Mouse (Mus musculus): ENCODE measurements around the gene C77080. TPM values are rescaled to one million over a fixed set of nuclear protein-coding genes. Genes with fewer than 3 reads are reported as not detected.

C77080 gene
- polyA plus RNA-seq, 1 experiment from 2014 or later = 4.4 TPM

DNA sequence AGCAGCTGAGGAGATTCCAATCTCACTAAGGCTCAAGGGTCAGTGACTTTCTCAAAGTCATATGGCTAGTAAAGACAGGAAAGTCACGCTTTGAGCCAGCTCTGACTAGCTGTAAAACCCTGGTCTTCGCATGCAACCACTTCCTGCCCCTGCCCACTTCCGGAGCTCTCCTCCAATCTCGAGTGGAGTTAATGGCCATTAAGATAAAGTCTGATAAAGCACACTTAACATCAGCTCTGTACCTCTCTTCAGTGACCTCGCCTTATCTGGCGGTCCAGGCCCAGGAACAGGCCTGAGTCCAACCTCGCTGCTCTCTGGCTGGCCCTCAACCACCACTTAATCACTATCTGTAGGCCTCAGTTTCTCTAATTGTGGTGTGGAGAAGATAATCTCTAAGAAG lies 26.7 kb downstream of the C77080 start:
- Histone ChIP-seq H3K4me1 (peaks cover 38% of the 10 kb centered on the region), H3K9ac (no peak overlapping the region), H3K4me3 (replicated peaks) (no peak overlapping the region), H3K9me3 (no peaks in the 10 kb centered on the region), H3K4me2 (no peak overlapping the region), H3K27ac (no peak overlapping the region), H3K36me3 (replicated peaks) (no peaks in the 10 kb centered on the region), H3K27me3 (peaks cover 6% of the 10 kb centered on the region; the same call in 1 of the 2 replicates)
- ATAC-seq (ENCODE audit: low FRiP score) = no peak
- 84% methylated on average over 7 of the region's 7 CpGs for WGBS

DNA sequence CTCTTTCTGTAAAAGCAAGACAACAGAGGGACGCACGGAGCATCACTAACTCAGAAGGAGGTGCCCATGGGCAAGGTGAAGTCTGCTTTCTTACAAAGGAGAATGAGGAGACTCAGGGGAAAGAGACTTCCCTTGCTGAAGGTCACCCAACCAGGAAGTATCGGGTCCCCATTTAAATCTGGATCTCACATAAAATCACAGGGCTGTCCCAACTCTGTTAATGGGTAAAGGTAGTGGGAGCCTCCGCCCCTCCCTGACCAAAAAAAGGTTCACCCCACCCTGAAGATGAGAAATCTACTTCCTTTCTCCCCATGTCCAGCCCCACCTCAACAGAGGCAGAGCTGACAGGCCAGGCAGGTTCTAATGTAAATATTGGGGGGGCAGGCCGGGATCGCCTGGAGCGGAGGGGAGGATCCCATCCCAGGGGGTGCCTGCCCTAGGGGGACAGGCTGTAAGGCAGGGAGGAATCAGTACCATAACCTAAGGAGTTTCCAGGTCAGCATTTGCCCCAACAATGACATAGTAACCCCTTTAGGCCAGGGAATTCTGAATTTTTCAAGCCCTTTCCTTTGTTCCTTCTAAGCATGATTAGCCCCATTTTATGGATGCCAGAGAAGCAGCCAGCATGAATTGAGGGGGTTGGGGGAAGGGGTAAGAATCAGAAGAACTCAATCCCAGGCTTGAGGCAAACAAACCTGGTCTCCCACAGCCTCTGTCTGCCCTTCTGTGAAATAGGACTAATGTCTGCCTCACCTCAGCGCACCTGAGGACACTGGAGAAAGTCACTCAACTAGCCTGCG lies 28.4 kb downstream of the C77080 start:
- no peak overlapping the region for H3K4me3 ChIP-seq (replicated peaks)
- no peak overlapping the region for H3K9ac ChIP-seq

DNA sequence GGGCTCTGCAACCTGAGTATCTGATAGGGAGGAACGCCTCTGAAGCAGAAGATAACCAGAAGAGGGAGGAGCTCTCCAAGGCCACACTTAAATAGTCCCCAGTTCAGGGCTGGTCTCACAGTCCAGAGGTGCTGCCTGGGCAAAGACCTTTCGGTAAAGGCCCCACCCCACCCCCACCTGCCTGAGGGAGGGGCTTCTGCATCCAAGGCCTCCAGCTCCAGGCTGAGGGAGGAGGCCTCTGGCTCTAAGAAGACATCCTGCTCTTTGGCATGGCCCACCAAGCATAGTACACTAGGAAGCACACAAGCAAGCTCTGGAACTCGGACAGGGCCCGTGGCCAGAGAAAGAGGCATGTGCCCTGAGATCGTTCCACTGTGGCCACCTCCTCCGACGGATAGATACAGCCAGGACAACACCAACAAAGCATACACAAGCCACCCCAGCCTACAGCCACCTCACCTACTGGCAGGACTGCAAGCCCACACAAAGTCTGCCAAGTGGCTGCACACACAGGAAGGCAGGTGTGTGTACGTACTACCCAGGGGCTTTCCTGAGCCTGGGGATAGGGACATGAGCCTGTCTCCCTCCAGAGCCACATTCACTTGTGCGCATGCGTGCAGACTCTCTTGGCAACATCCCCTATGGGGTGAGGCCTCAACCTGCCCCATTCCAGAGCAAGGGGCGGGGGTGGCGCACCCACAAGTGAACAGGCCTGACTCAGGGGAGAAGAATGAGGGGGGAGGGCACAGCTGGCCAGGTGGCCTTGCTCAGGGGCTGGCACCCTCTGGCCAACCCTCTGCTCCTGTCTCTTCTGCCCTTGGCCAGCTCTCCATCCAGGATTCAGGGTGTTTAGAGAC lies 29.4 kb downstream of the C77080 start:
- Histone ChIP-seq H3K4me2 (no peak overlapping the region), H3K27me3 (no peaks in the 10 kb centered on the region; the same call in 1 of the 2 replicates), H3K4me3 (replicated peaks) (no peak overlapping the region), H3K9ac (no peak overlapping the region), H3K27ac (no peak overlapping the region), H3K4me1 (peaks cover 29% of the 10 kb centered on the region), H3K9me3 (no peaks in the 10 kb centered on the region), H3K36me3 (replicated peaks) (no peaks in the 10 kb centered on the region)
- no peak for ATAC-seq (ENCODE audit: low FRiP score)
- WGBS = 73% methylated on average over 12 of the region's 12 CpGs

More for the DNA sequence above, 28.4 kb downstream of the C77080 start:
- H3K4me1 ChIP-seq = peaks cover 29% of the 10 kb centered on the region
- WGBS = 85% methylated on average over 9 of the region's 9 CpGs
- no peak overlapping the region for H3K4me2 ChIP-seq
- no peaks in the 10 kb centered on the region for H3K9me3 ChIP-seq
- no peak overlapping the region for H3K27ac ChIP-seq
- H3K36me3 ChIP-seq (replicated peaks) = no peaks in the 10 kb centered on the region
- no peak for ATAC-seq (ENCODE audit: low FRiP score)
- peaks cover 6% of the 10 kb centered on the region; the same call in 1 of the 2 replicates for H3K27me3 ChIP-seq

DNA sequence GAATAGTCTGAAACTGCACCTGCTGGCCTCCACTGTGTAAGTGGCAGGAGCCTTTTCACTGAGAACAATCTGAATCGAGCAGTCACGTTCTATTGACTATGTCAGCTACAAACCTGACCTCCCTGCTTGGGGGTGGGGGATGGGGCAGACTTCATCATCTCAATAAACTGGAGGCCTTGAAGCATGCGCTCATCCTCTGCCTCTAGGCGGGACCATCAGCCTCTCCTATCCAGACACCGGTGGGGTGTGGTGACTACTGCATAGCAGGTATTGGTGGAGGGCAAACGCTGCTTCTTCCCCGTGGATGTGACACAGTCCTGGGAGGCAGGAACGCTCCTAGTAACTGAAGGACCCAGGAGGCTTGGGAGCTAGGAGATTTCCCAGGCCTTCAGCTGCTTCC lies 30.3 kb downstream of the C77080 start:
- Histone ChIP-seq H3K9ac (0 out of 2 replicates have a peak overlapping the region, but pooled peaks have one; percentile 21), H3K4me1 (peaks cover 37% of the 10 kb centered on the region), H3K9me3 (no peaks in the 10 kb centered on the region), H3K27ac (no peak overlapping the region), H3K36me3 (replicated peaks) (no peaks in the 10 kb centered on the region), H3K27me3 (peaks cover 6% of the 10 kb centered on the region), H3K4me2 (no peak overlapping the region), H3K4me3 (replicated peaks) (no peak overlapping the region)
- WGBS = 57% methylated on average over 8 of the region's 8 CpGs
- no peak for ATAC-seq (ENCODE audit: low FRiP score)

DNA sequence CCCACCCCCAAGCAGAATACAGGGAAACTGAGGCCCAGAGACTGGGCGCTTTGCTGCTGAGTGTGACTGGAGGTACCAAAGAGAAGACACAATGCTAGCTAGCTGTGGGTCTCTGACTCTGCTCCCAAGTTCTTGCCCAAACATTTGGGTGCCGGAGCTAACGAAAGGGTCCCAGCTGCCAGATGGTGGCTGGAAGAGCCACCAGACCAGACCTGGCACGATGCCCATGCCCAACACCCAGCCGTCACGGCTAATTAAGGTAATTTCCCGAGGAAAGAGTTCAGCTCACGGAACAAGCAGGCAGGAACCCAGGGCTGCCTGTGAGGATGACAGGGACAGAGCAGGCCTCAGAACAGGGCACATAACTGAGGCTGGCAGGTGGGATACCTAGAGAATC lies 33.2 kb downstream of the C77080 start:
- H3K27me3 ChIP-seq = peaks cover 30% of the 10 kb centered on the region
- peaks cover 49% of the 10 kb centered on the region for H3K4me1 ChIP-seq
- no peaks in the 10 kb centered on the region for H3K9me3 ChIP-seq
- H3K36me3 ChIP-seq (replicated peaks) = peaks cover 3% of the 10 kb centered on the region; the same call in 1 of the 2 replicates
- WGBS = 21% methylated on average over 8 of the region's 8 CpGs
- H3K4me2 ChIP-seq = peak overlapping the region; percentile 49
- peak overlapping the region; percentile 50; the same call in 1 of the 2 replicates for H3K9ac ChIP-seq
- peak overlapping the region; percentile 68 for H3K27ac ChIP-seq
- peak overlapping the region; percentile 34 for H3K4me3 ChIP-seq (replicated peaks)
- 0 out of 2 replicates have a peak, but pooled peaks have one; percentile 3 for ATAC-seq (ENCODE audit: low FRiP score)

DNA sequence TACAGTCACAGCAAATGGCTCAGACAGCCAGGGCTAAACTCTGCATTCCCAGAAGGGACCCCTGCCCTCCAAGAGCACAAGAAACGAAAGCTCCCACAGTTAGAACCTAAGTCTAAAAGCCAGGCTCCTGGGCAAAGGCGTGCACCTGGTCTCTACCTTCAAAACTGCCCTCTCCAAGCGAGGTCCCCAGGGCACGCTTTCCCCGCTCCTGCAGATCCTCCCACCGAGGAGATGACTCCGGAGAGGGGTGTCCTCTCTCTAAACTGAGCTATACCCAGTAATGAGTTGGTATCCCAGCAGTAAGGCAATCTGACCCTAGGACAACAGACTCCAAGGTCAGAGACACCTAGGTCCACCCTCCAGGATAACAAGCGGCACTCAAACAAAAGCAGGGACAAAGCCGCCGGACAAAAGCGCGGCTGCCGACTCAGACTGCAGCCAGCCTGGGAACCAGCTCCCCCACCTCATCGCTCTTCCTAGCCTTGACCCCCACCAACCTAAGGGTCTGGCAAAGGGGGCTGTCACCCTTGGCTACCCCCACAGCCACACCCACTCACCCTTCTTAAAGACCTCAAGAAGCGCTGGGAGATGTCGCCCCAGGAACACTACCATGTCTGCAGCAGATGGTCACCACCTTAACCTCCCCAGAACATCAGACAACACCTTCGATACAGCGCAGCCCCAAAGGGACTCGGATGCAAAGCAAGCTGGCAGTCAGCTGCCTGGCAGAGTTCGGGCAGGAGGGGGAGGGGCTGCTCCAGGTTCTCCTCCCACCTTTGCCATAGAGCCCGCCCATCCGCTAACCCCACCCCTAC lies 33.8 kb downstream of the C77080 start:
- peaks cover 5% of the 10 kb centered on the region; the same call in 1 of the 2 replicates for H3K36me3 ChIP-seq (replicated peaks)
- peaks cover 36% of the 10 kb centered on the region for H3K27me3 ChIP-seq
- ATAC-seq (ENCODE audit: low FRiP score) = peak; percentile 31; the same call in 1 of the 2 replicates
- peak overlapping the region; percentile 50 for H3K9ac ChIP-seq
- peaks cover 48% of the 10 kb centered on the region for H3K4me1 ChIP-seq
- 4% methylated on average over 22 of the region's 22 CpGs for WGBS
- no peaks in the 10 kb centered on the region for H3K9me3 ChIP-seq
- peak overlapping the region; percentile 34 for H3K4me3 ChIP-seq (replicated peaks)
- peak overlapping the region; percentile 68 for H3K27ac ChIP-seq
- H3K4me2 ChIP-seq = peak overlapping the region; percentile 49

DNA sequence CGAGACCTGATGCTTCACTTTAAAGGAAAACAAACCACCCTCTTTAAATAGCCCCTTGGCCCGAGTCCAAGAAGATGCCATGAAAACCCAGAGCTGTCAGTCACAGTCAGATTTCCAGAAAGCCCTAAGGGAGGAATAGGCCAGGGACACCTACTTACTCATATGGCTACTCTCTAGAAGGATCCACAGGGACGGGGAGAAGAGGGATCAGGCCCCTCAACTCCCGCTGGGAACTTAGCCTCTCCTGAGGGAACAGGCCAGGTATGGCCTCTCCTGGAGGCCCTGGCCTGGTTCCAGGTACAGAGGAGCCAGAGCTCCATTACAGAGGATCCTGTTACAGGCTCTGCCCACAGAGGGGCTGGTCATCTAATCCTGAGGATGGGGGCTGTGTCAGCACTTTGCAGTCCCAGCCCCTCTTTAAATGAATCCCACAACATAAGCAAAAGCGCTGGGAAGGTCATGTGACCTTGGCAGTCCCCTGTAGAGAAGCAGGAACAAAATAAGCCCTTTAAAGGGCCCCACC lies 34.7 kb downstream of the C77080 start:
- H3K36me3 ChIP-seq (replicated peaks) = peaks cover 13% of the 10 kb centered on the region
- no peak for ATAC-seq (ENCODE audit: low FRiP score)
- peaks cover 37% of the 10 kb centered on the region for H3K27me3 ChIP-seq
- H3K4me1 ChIP-seq = peaks cover 45% of the 10 kb centered on the region
- WGBS = 23% methylated on average over 5 of the region's 5 CpGs
- H3K9ac ChIP-seq = peak overlapping the region; percentile 50
- peak overlapping the region; percentile 34 for H3K4me3 ChIP-seq (replicated peaks)
- no peak overlapping the region; the same call in 1 of the 2 replicates for H3K27ac ChIP-seq
- H3K9me3 ChIP-seq = no peaks in the 10 kb centered on the region
- peak overlapping the region; percentile 49 for H3K4me2 ChIP-seq

DNA sequence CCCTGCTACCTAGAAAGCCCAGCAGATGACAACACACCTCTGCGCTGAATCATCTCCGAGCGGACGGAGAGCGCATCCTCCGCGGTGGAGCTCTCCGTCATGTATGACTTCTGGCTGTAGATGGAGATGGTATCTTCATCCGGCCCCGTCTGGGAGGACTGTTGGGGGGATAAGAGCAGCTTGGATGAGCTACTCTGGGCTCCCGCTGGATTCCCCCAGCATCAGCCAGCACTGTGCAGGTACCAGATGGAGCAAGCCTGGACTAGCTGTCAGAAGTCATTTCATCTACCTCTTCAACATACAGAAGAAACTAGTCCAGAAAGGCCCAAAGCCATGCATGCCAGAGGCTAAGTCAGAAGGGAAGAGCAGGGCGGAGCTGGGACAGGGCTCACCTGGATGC lies 35.9 kb downstream of the C77080 start:
- H3K9ac ChIP-seq = no peak overlapping the region
- no peak for ATAC-seq (ENCODE audit: low FRiP score)
- H3K27ac ChIP-seq = no peak overlapping the region
- peaks cover 22% of the 10 kb centered on the region for H3K36me3 ChIP-seq (replicated peaks)
- WGBS = 94% methylated on average over 12 of the region's 12 CpGs
- no peak overlapping the region for H3K4me2 ChIP-seq
- no peak overlapping the region for H3K4me3 ChIP-seq (replicated peaks)
- no peaks in the 10 kb centered on the region for H3K9me3 ChIP-seq
- peaks cover 37% of the 10 kb centered on the region for H3K27me3 ChIP-seq
- H3K4me1 ChIP-seq = peaks cover 44% of the 10 kb centered on the region

DNA sequence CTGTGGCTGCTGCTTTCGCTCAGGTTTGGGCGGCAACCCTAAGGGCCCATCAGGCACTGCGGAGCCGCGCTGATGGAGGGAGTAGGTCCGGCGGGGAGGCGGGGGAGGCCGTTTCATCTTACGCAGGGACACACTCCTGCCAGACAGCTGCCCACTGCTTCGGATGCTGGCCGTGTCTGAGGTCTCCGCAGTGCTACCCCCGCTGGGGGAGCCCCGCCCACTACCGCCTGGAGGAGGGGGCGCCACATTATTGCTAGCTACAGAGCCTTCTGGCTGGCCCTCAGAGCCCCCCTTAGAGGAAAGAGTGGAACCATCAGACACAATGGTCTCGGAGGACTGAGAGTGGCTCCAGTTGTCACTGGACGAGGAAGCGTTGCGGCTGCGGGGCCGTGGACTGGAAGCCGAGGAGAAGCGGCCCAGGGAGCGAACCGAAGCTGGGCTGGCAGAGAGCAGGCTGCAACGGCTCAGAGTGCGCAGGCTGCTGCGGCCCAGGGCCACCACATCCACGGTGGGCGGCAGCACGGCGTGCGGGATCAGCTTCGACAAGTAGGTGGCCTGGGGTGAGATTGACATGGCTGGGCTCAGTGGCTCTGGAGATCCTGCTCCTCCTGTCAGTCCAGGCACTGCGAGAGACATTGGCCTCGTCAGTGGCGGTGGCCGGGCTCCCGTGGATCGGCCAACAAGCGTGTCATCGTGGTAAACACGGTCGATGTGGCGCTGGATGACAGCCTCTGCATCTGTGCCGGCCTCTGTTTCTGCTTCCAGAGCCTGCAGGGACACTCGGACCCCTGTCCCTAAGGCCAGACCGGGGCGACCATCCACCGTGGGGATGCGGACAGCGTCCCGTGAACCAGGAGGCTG lies 37.6 kb downstream of the C77080 start:
- Histone ChIP-seq H3K27ac (peak overlapping the region; percentile 58; the same call in 1 of the 2 replicates), H3K27me3 (peaks cover 37% of the 10 kb centered on the region)

DNA sequence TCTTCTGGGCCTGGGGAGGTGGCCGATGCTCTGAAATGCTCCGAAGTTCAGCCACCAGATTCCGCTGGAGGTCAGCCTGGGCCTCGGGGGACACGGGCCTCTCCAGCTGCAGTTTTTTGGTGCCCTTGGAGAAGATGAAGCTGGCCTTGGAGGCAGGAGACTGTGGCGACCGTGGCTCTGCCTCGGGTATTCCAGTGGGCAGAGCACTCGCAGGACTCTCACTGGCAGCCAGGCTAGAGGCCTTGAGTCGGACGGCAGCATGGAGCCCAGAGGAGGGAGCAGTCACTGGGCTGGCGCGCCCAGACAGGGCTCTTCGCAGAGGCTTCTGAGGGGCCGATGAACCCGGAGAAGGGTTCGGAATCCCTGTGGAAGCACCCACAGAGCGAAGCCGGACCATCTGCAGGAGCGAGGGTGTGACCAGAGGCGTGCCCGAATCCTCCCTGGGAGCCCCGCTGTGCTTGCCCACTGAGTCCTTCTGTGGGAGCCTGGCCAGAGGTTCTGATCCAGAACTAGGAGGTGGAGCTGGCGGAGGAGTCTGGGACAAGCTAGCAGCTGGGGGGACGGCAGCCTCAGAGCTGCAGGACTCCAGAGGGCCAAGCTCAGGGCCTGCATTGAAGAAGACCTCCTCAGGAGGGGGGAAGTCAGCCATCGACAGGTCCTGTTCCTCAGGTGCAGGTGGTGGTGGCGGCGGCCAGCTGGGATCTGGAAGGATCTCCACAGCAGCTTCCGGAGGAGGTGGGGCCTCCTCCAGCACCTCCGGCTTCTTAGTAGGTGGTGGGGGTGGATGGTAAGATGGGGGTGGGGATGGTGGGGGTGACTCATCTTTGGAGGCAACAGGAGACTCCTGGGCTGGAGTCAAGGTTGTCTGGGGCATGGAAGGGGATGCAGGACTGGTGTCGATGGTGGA lies 38.9 kb downstream of the C77080 start:
- H3K4me3 ChIP-seq (replicated peaks) = no peak overlapping the region
- no peak overlapping the region; the same call in 1 of the 2 replicates for H3K9ac ChIP-seq
- peaks cover 33% of the 10 kb centered on the region for H3K4me1 ChIP-seq
- H3K27ac ChIP-seq = no peak overlapping the region
- no peaks in the 10 kb centered on the region for H3K9me3 ChIP-seq
- 75% methylated on average over 31 of the region's 31 CpGs for WGBS
- H3K27me3 ChIP-seq = peaks cover 37% of the 10 kb centered on the region
- H3K4me2 ChIP-seq = no peak overlapping the region
- ATAC-seq (ENCODE audit: low FRiP score) = no peak
- peaks cover 52% of the 10 kb centered on the region for H3K36me3 ChIP-seq (replicated peaks)

More for the DNA sequence above, 37.6 kb downstream of the C77080 start:
- peaks cover 44% of the 10 kb centered on the region for H3K4me1 ChIP-seq
- ATAC-seq (ENCODE audit: low FRiP score) = peak; percentile 43
- H3K36me3 ChIP-seq (replicated peaks) = peaks cover 38% of the 10 kb centered on the region
- 30% methylated on average over 54 of the region's 55 CpGs for WGBS
- no peaks in the 10 kb centered on the region for H3K9me3 ChIP-seq
- H3K9ac ChIP-seq = peak overlapping the region; percentile 41
- peak overlapping the region; percentile 54 for H3K4me2 ChIP-seq
- peak overlapping the region; percentile 26 for H3K4me3 ChIP-seq (replicated peaks)

Measured in forebrain, embryonic 12.5 days (tissue).